Mouse (Mus musculus): ENCODE results near the gene Ush2a.

Gene Ush2a

GRCm38 (mm10) chr1:188896906-188897551 is 635.2 kb downstream of the Ush2a start:
- no peak for DNase-seq (ENCODE audit: low spot score)

- DNase-seq (ENCODE audit: low spot score), result no peak
Observed at GRCm38 (mm10) chr1:188904091-188904490, 642.3 kb downstream of the Ush2a start.

- DNase-seq (ENCODE audit: low spot score), result no peak
Observed at GRCm38 (mm10) chr1:188906175-188906574, 644.4 kb downstream of the Ush2a start.

- DNase-seq (ENCODE audit: low spot score), result no peak
Observed at GRCm38 (mm10) chr1:188910656-188911055, 648.8 kb downstream of the Ush2a start.

- no peak for DNase-seq (ENCODE audit: low spot score)
Observed at GRCm38 (mm10) chr1:188919946-188920345, 658.1 kb downstream of the Ush2a start.

GRCm38 (mm10) chr1:188937246-188937780 is 675.5 kb downstream of the Ush2a start:
- no peak for DNase-seq (ENCODE audit: low spot score)

- DNase-seq (ENCODE audit: low spot score), result no peak
Observed at GRCm38 (mm10) chr1:188945326-188945725, 683.5 kb downstream of the Ush2a start.

- no peak for DNase-seq (ENCODE audit: low spot score)
Observed at GRCm38 (mm10) chr1:188946849-188947248, 685.0 kb downstream of the Ush2a start.

GRCm38 (mm10) chr1:188947794-188948193 is 686.0 kb downstream of the Ush2a start:
- no peak for DNase-seq (ENCODE audit: low spot score)

GRCm38 (mm10) chr1:188948276-188948675 is 686.5 kb downstream of the Ush2a start:
- DNase-seq (ENCODE audit: low spot score), result no peak

GRCm38 (mm10) chr1:188951091-188951490 is 689.3 kb downstream of the Ush2a start:
- DNase-seq (ENCODE audit: low spot score), result no peak

GRCm38 (mm10) chr1:188952501-188952900 is 690.7 kb downstream of the Ush2a start:
- no peak for DNase-seq (ENCODE audit: low spot score)

- DNase-seq (ENCODE audit: low spot score), result no peak
Observed at GRCm38 (mm10) chr1:188973078-188973477, 711.3 kb downstream of the Ush2a start.

GRCm38 (mm10) chr1:188973926-188974325 is 712.1 kb downstream of the Ush2a start:
- no peak for DNase-seq (ENCODE audit: low spot score)

- DNase-seq (ENCODE audit: low spot score), result peak; percentile 44
Observed at GRCm38 (mm10) chr1:188980050-188980449, 718.2 kb downstream of the Ush2a start.

GRCm38 (mm10) chr1:188993218-188993617 is 731.4 kb downstream of the Ush2a start:
- DNase-seq (ENCODE audit: low spot score), result peak; percentile 35

- no peak for DNase-seq (ENCODE audit: low spot score)
Observed at GRCm38 (mm10) chr1:188997921-188998320, 736.1 kb downstream of the Ush2a start.

- no peak for DNase-seq (ENCODE audit: low spot score)
Observed at GRCm38 (mm10) chr1:188999981-189000380, 738.2 kb downstream of the Ush2a start.

GRCm38 (mm10) chr1:189001815-189002214 is 740.0 kb downstream of the Ush2a start:
- DNase-seq (ENCODE audit: low spot score), result no peak

GRCm38 (mm10) chr1:189004774-189005173 is 743.0 kb downstream of the Ush2a start:
- no peak for DNase-seq (ENCODE audit: low spot score)

GRCm38 (mm10) chr1:189006267-189006666 is 744.4 kb downstream of the Ush2a start:
- DNase-seq (ENCODE audit: low spot score), result peak; percentile 36

GRCm38 (mm10) chr1:189006826-189007225 is 745.0 kb downstream of the Ush2a start:
- no peak for DNase-seq (ENCODE audit: low spot score)

GRCm38 (mm10) chr1:189007239-189007979 is 745.6 kb downstream of the Ush2a start, which contains the start of gene Kctd3:
Kctd3 (minus strand) TSS chr1:189007841.
- DNase-seq (ENCODE audit: low spot score), result peak; percentile 95
